Mouse (Mus musculus): Measurements from ENCODE around the gene Aplp2. TPM values are rescaled to one million over a fixed set of nuclear protein-coding genes. Genes with fewer than 3 reads are reported as not detected.
A peak's percentile ranks its signal among the peaks of the same experiment; 100 is the strongest.

Gene Aplp2
- total RNA-seq, 2 experiments from 2014 or later = 447 to 470 TPM

DNA sequence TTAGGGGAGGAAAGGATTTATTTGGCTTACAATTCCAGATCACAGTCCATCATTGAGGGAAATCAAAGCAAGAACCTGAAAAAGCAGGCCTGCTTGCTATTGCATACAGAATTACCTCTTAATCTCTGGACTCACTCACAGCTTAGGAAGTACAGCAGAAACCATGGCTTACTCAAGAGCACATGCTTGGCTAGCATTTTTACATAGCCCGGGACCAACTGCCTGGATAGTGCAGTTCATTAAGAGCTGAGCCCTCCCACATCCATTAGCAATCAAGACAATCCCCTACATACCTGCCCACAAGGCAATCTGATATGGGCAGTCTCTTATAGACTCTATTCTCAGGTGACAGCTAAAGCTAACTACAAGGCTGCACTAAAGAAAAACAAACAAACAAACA lies 16.0 kb downstream of the Aplp2 start:
- H3K27ac ChIP-seq = no peak overlapping the region
- no peak for TF ChIP-seq CTCF (conservative IDR thresholded peaks at IDR 0.05)
- DNase-seq (ENCODE audit: low spot score in 2 of 2) = no peak
- H3K4me3 ChIP-seq = no peak overlapping the region

DNA sequence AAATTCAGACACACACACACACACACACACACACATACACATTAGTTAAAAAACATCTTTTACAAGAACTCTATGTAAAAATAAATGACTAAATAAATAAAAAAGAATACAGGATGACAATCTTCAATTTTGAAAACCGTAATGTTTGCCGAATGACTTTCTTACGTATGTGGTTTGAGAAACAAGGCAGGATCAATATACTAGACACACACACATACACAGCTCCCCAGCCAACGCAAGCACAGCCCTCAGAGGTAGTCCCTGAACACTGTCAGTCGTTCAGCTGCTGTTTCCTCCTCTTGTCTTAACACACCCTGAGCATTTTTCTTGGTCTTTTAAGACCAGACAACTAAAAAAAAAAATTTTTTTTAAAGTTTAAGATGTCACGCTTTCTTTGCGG lies 19.2 kb downstream of the Aplp2 start:
- DNase-seq (ENCODE audit: low spot score in 2 of 2) = no peak
- no peak for TF ChIP-seq CTCF (conservative IDR thresholded peaks at IDR 0.05)
- Histone ChIP-seq H3K4me3 (no peak overlapping the region), H3K27ac (no peak overlapping the region)

DNA sequence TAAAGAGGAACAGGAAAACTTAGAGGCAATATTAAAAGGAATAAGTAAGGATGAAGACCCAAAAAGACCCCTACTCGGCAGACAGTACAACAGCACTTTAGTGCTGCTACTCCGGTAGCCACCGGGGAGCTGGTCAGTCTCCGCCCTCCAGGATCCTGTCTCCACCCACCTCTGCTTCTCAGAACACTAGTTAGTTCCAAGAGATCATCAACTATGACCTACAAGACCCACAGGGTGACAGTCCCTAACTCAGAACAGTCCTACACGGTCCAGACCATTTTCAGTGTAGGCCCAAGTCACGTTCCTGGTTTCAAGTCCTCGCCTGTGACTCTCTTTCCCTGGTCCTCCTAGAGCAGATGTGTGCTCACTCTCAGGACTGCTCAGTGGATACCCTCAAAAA lies 20.1 kb downstream of the Aplp2 start:
- DNase-seq (ENCODE audit: low spot score in 2 of 2) = no peak
- H3K27ac ChIP-seq = no peak overlapping the region
- TF ChIP-seq CTCF (conservative IDR thresholded peaks at IDR 0.05) = no peak
- H3K4me3 ChIP-seq = no peak overlapping the region

DNA sequence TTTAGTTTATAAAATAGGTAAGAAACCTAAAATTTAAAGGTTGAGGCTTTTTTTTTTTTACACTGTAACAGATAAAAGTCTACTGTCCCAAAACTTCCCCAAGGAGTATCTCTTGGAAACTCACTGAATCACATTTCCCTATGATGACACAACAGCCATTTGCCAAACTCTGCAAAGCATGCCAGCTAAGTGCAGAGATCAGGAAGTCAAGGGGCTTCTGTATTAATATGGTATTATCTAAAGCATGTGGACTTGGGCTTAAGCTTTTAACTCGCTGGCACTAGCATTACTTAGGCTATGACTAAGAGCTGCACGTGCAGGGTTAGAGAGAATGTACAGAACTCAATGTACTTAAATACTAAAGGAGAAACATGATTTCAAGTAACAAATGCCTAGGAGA lies 22.4 kb downstream of the Aplp2 start:
- no peak overlapping the region for H3K4me3 ChIP-seq
- DNase-seq (ENCODE audit: low spot score in 2 of 2) = no peak
- no peak for TF ChIP-seq CTCF (conservative IDR thresholded peaks at IDR 0.05)

DNA sequence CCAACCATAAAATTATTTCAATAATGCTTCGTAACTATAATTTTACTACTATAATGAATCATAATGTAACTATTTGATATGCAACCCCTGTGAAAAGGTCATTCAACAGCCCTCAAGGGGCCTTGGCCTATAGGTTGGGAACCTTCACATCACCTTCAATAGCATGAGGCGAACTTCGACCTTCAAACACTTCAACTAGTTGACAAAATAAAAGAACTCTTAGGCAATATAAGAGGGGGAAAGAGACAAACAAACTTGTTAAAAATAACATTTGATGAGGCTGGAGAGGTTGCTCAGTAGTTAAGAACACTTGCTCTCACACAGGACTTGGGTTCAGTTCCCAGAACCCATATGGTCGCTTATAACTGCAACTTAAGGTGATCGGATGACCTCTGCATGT lies 27.2 kb downstream of the Aplp2 start:
- DNase-seq (ENCODE audit: low spot score in 2 of 2) = no peak
- Histone ChIP-seq H3K4me3 (no peak overlapping the region), H3K27ac (no peak overlapping the region)
- TF ChIP-seq CTCF (conservative IDR thresholded peaks at IDR 0.05) = no peak

More for the DNA sequence above, 22.4 kb downstream of the Aplp2 start:
- H3K27ac ChIP-seq = no peak overlapping the region

GRCm38 (mm10) chr9:31183061-31183460 lies 28.6 kb downstream of the Aplp2 start:
- Histone ChIP-seq H3K27ac (no peak overlapping the region), H3K4me3 (no peak overlapping the region)
- no peak for DNase-seq (ENCODE audit: low spot score in 2 of 2)
- TF ChIP-seq CTCF (conservative IDR thresholded peaks at IDR 0.05) = no peak

- no peak for DNase-seq (ENCODE audit: low spot score in 2 of 2)
- no peak for TF ChIP-seq CTCF (conservative IDR thresholded peaks at IDR 0.05)
- no peak overlapping the region for H3K4me3 ChIP-seq
- no peak overlapping the region for H3K27ac ChIP-seq
Measured at GRCm38 (mm10) chr9:31181291-31182085, 30.1 kb downstream of the Aplp2 start.

DNA sequence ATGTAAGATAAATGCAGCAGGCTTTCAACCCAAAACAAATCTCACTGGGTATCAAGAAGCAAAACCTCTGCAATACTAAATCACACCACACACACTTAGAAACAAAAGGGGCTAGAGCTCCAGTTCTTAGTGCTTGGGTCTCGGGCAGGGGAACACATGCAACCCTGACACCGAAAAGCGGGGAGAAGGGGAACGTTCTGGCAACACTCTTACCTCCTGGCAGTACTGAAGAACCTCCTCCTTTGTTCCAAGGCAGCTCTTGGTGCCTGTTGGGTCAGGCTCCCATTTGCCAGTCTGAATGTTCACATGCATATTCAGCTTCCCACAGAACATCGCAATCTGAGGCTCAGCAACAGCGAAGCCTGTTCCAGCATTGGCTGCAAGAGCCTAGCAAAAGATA lies 33.9 kb downstream of the Aplp2 start:
- Histone ChIP-seq H3K4me3 (no peak overlapping the region), H3K27ac (peak overlapping the region; percentile 76)
- DNase-seq (ENCODE audit: low spot score in 2 of 2) = no peak
- TF ChIP-seq CTCF (conservative IDR thresholded peaks at IDR 0.05) = peak; percentile 22; the same call in 1 of the 2 replicates

DNA sequence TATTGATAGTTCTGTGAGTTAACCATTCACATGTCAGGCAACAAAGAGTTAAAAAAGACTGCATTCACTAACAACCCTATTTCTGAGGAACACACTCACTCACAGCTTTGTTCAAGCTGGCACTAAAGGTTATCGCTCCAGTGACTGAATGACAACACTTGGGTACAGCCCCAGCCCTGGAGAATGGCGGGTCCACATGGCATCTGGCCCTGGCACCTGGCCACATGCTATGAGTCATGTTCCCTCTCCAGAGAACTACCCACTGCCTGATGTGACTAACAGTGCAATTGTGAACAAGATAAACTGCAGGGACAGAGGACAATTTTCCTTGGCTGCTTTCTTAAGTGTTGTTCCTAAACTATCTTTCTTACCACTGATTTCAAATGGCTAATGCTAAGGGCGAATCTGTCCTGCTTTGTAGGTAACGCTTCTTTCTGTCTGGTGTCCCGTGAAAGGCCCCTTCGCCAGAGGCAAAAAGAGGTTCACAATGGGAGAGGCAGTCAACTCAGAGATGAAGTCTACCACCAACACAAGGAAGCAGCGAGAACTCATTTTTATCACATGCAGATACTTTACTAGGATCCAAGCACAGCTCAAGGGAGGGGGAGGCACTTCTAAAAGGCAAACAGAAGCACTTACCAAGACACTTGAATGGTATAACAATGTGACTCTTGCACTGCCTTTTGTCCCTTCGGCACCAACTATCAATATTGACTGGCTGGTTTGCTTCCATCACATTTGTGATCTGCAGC lies 35.1 kb downstream of the Aplp2 start:
- DNase-seq (ENCODE audit: low spot score in 2 of 2) = peak; percentile 87 to 88
- TF ChIP-seq CTCF (conservative IDR thresholded peaks at IDR 0.05) = no peak
- Histone ChIP-seq H3K4me3 (no peak overlapping the region), H3K27ac (peak overlapping the region; percentile 76)

DNA sequence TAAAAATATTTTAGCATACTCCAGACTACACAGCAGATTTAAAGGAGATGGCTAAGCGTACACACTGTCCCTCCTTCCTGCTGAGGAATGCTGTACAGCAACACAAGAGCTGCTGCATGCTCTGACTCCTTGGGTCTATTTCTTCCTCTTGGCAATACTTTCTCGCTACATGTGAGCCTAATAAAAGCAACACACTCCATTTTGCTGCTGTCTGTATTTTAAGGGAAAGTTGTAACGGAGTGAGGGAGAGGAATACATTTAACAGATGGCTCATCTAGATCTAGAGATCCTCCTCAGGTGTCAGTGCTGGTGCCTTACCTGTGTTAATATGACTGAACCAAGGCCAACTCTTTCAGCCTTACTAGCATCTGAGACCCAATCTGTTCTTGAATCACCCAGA lies 35.6 kb downstream of the Aplp2 start:
- peak in 1 of 2 experiments; percentile 20 for DNase-seq (ENCODE audit: low spot score in 2 of 2)
- no peak for TF ChIP-seq CTCF (conservative IDR thresholded peaks at IDR 0.05)
- Histone ChIP-seq H3K4me3 (no peak overlapping the region), H3K27ac (peak overlapping the region; percentile 76)

GRCm38 (mm10) chr9:31175346-31175745 lies 36.3 kb downstream of the Aplp2 start:
- peak overlapping the region; percentile 76; the same call in 1 of the 2 replicates for H3K27ac ChIP-seq
- DNase-seq (ENCODE audit: low spot score in 2 of 2) = no peak
- no peak for TF ChIP-seq CTCF (conservative IDR thresholded peaks at IDR 0.05)
- no peak overlapping the region for H3K4me3 ChIP-seq

DNA sequence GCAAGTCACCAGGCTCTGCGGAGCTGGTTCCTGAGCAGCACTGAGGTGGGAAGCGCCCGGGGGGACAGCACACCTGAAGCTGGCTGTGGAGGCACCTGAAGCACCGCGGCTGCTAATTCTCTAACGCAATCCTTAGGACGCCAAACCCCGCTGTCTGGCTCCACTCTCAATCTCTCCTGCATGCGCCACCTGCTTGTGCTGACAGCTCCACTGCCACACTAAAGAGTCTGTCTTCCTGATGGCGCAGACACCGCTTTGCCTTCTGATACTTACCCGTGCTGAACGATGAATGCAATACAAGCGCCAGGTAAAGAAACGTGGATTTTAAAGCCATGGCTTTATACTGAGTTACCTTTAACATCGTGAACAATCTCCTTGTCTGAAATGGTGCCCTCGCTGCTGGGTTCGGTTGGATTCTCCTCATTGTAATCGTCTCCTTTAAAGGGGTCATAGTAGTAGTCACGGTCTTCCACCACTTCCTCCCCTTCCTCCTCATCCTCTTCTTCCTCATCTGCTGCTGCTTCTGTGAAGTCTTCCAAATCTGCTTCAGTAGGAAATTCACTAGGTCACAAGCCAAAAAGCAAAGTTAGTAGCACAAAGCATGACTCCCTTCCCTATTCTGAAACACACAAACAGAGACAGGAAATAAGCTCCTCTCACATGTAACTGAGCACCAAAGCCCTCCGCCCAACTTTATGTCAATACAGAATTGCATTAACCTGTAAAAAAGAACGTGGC lies 43.1 kb downstream of the Aplp2 start:
- DNase-seq (ENCODE audit: low spot score in 2 of 2) = no peak
- no peak for TF ChIP-seq CTCF (conservative IDR thresholded peaks at IDR 0.05)
- Histone ChIP-seq H3K4me3 (no peak overlapping the region), H3K27ac (no peak overlapping the region)

GRCm38 (mm10) chr9:31167305-31167704 lies 44.3 kb downstream of the Aplp2 start:
- DNase-seq (ENCODE audit: low spot score in 2 of 2) = no peak
- TF ChIP-seq CTCF (conservative IDR thresholded peaks at IDR 0.05) = no peak
- Histone ChIP-seq H3K4me3 (no peak overlapping the region), H3K27ac (peak overlapping the region; percentile 25; the same call in 1 of the 2 replicates)
